Mouse (Mus musculus) CD4-positive, CD25-positive, alpha-beta regulatory T cell (primary cell): ENCODE measurements around the gene Pcid2. TPM values are rescaled to one million over a fixed set of nuclear protein-coding genes. Genes with fewer than 3 reads are reported as not detected.

ENCODE experiments used
- polyA plus RNA-seq: library from polyadenylated mRNA; unstranded; fragments of 100-300 nt; shearing (Covaris generic); gene quantifications from one replicate; pipeline ENCODE4 v1.2.1, GENCODE M21; 2017

The Pcid2 gene
- 47.2 TPM for polyA plus RNA-seq

GRCm38 (mm10) chr8:13105087-13105881 lies at the start of gene Pcid2, which contains the start of gene Cul4a:
Pcid2 (minus strand) TSS chr8:13105459.
Cul4a (plus strand) TSS chr8:13105621.

GRCm38 (mm10) chr8:13060441-13061150 lies 44.7 kb downstream of the Pcid2 start, which contains the start of gene Proz:
Proz (plus strand) TSS chr8:13060914.

GRCm38 (mm10) chr8:13037015-13037414 lies 68.2 kb downstream of the Pcid2 start, which contains the start of gene F10:
F10 (plus strand) TSS chr8:13037308.

Other genes with a start within 250 kb of the Pcid2 start
- 1.1 TPM for gene Mcf2l, start 231.7 kb downstream of the Pcid2 start, polyA plus RNA-seq
- not detected for gene F7, start 79.4 kb downstream of the Pcid2 start, polyA plus RNA-seq
- gene F10, start 68.2 kb downstream of the Pcid2 start, polyA plus RNA-seq, result not detected
- 2.8 TPM for gene Proz, start 44.5 kb downstream of the Pcid2 start, polyA plus RNA-seq
- 41.7 TPM for gene Cul4a, start 162 bp upstream of the Pcid2 start, polyA plus RNA-seq
- gene Lamp1, start 53.7 kb upstream of the Pcid2 start, polyA plus RNA-seq, result 289 TPM
- 3.1 TPM for gene Grtp1, start 95.2 kb upstream of the Pcid2 start, polyA plus RNA-seq
- 0.13 TPM for gene Adprhl1, start 148.7 kb upstream of the Pcid2 start, polyA plus RNA-seq
- 35.7 TPM for gene Dcun1d2, start 182.7 kb upstream of the Pcid2 start, polyA plus RNA-seq
- 39.6 TPM for gene Tmco3, start 182.7 kb upstream of the Pcid2 start, polyA plus RNA-seq
- gene Tfdp1, start 233.3 kb upstream of the Pcid2 start, polyA plus RNA-seq, result 81.3 TPM